Mouse (Mus musculus) adrenal gland, postnatal 10 days (tissue): ENCODE measurements at regions not wholly inside any gene's neighbourhood (a gene's known extent, or its start where the extent isn't known, plus 50 kb on each side); places are given as distances from the start of the nearest gene placed in this dataset. TPM values are rescaled to one million over a fixed set of nuclear protein-coding genes. Genes with fewer than 3 reads are reported as not detected.

Experiments used
- DNase-seq: peaks from one replicate; pipeline ENCODE4 v3.0.0; 2021; ENCODE audit warnings: mixed read lengths
- microRNA-seq: library from miRNA; unstranded; fragments of <30 nt; microRNA quantifications from one replicate; pipeline ENCODE4 v1.2.0, GENCODE M21; 2021

DNA sequence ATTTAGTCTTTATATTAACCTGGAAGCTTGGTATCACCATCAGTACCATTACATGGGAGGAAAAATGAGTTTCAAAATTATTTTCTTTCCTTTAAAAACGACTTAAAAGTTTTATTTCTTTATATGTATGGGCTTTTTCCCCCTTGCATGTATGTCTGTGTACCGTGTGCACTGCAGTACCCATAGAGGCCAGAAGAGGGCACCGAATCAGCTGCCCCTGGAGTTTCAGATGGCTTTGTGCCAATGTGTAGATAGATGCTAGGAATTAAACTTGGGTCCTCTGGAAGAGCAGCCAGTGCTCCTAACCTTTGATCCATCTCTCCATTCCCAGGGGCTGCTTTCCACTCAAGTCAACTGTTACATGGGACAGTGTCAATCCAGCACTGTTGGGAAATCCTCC, 79.9 kb upstream of the Zfp64 start:
- DNase-seq = peak; percentile 33

DNA sequence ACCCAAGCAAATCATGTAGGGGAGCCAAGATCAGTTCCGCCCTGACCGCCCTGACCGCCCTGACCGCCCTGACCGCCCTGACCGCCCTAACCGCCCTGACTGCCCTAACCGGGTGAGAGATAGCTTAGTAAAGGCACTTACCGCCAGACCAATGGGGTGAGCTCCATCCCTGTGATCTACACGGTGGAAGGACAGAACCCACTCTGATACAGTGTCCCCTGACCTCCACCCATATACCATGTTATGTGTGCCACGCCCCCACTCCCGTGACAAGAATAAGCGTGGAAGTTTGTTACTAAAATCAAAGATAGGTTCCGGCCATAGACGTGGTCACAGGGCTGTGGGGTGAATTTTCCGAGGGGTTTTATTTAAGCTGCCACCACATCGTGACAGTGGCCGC, 78.6 kb upstream of the Zfp64 start:
- no peak for DNase-seq

DNA sequence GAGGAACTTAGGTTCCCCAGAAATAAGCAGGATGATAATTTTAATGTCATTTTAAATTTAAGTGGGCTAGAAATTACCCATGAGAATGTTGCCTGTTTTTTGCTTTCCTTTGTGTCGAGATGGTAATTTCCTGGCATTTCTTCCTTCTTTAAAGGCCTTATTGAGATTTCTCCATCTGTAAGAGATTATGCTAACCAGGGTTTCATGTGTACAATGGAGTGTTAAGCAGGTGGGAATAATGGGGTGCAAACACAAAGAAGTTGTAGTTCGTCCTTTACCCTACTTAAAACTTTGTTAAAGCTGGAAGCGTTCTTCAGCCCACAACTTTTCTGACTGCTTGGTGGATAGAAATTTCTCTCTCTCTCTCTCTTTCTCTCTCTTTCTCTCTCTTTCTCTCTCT, 77.8 kb upstream of the Zfp64 start:
- DNase-seq = no peak

DNA sequence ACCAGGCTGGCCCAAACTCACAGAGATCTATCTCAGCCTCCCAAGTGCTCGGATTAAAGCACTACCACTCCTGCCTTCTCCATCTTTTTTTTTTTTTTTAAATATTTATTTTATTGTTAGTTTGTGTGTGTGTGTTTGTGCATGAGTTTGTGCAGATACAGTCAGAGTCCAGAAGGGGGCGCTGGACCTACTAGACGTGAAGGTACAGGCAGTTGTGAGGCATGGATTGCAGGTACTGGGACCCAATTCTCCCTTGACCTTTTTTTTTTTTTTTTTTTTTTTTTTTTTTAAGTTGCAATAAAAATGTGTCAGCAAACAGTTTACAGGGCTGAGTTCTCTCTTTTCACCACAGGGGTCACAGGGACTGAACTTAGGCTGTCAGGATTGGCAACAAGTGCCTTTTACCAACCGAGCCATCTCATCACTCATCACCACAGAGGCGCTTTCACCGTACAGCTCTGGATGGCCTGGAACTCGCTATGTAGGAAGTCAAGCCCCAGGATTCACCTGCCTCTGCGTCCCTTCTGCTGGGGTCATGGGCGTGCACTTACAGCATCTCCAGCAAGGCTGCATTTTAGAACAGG, 73.2 kb upstream of the Zfp64 start:
- no peak for DNase-seq

DNA sequence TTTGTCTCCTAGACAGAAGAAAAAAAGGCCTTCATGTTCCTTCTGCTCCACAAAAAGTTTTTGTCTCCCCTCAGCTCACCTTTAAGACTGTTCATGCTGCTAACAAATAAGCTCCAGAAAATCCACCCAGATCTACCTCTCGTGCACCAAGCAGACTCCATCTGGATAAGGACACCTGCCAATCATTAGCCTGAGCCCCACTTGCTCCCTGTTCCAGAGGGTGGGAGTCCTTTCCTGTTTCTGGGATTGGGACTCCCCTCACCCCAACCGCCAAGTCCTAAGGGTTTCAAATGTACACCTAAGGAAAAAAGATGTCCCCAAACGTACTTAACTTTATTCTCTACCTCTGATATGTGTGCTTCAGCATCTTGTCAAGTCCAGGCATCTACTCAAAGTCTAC, 63.6 kb upstream of the Zfp64 start:
- no peak for DNase-seq

DNA sequence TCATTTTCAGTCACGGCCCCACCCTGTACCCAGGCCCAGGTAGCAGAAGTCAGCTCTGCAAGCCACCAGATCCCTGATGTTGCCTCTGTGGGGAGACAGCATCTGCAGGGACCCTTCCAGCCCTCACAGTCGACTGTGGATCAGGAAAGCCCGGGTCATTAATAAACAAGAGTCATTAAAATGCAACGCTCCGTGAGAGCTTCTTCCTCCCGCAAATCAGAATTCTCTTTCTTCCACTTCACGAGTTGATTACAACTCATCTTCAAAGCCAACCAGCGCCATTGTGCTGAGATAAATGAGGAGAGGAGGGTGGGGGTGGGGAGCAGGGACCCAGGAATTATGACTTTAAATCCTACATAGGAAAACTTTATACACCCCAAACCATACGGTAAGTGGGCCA, 54.9 kb upstream of the Zfp64 start:
- DNase-seq = no peak

DNA sequence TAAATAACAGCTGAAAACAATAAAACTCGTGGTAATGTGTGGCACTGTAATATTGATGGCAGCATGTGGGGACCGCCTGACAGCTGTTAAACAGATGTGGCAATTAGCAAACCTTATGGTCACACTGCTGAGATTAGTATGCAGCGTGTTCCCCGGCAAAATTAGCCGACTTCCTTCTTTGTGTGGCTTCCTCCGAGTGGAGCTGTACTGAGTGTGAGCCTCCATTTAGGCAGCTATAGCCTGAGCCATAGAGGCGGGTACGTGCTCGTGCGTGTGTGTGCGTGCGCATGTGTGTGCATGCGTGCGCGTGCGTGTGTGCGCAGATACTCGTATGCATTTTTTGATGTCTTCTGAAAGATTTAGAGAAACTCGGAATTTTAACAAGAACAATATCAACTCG, 53.4 kb upstream of the Zfp64 start:
- DNase-seq = peak; percentile 8

DNA sequence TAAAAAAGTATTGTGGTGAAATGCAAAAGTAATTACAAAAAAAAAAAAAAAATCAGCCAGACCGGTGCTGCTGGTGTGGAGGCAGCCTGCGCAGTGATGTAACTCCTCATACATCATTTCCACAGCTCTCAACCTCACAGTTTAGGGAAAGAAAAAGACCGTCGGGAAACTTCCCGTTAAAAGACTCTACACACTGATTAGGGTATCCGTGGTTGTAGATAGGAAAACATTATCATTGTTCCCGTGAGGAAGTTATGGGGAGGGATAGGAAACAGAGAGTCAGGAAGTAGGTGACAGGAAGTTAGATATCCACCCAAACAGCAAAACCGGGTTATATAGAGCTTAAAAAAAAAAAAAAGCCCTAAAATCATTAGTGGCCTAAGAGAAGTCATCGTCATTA, 52.9 kb upstream of the Zfp64 start:
- no peak for DNase-seq

DNA sequence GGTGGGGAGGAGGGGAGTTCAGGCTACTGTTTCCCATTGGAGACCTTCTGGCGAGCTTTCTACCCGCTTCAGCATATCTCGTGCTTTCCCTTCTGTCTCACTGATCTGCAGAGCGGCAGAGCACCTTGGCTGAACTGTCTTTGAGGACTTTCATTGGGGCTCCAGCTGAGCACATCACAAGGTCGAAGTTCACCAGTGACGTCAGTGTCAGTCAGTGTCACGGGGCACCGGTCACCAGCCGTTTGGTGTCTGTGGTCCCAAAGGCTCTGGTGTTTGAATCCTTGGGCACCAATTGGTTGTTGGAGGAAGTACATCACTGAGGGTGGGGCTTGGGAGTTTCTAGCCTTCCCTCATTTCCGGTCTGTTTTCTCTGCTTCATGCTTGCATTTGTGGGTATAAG, 51.2 kb upstream of the Zfp64 start:
- DNase-seq = no peak

DNA sequence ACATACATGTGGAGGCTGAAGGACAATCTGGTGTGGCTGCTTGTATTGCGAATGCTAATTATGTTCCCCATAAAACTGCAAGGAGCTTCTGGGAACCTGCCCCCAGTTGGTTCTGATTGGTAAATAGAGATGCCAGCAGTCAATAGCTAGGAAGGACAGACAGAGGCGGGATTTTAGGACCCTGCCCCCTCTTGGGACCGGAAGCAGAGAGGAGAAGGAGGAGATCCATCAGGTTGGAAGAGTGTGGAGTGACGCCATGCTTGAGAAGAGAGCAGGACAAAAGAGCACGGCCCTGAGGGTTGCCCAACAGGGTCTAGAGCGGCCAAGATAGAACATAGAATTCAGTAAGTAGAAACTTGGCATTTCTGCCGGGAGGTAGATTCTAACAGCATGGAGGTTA, 50.4 kb upstream of the Zfp64 start:
- DNase-seq = no peak

Small RNA genes in the stretch of these regions (microRNA-seq; reads per million reads assigned to microRNA genes)
- gene Gm26469 = not detected
